Mouse (Mus musculus): ENCODE measurements around the gene Zmynd11. TPM values are rescaled to one million over a fixed set of nuclear protein-coding genes. Genes with fewer than 3 reads are reported as not detected.

The Zmynd11 gene
- polyA plus RNA-seq, 1 experiment: 60.0 TPM

- H3K27ac ChIP-seq (ENCODE audit: control insufficient read depth, insufficient read depth, low read length): no peak overlapping the region
- 90% methylated on average over 16 of the region's 16 CpGs for WGBS
- no peaks in the 10 kb centered on the region for H3K27me3 ChIP-seq (ENCODE audit: control insufficient read depth, insufficient read depth, low read length)
- DNase-seq: no peak
- TF ChIP-seq CTCF (IDR thresholded peaks at IDR 0.05; ENCODE audit: borderline replicate concordance, control insufficient read depth, extremely low read depth, insufficient read depth, low read length, poor library complexity) (no peak), POLR2A (IDR thresholded peaks at IDR 0.05; ENCODE audit: control insufficient read depth, extremely low read depth, insufficient read depth, low read length, poor library complexity) (no peak)
- H3K36me3 ChIP-seq (ENCODE audit: control insufficient read depth, insufficient read depth, low read length): peaks cover 68% of the 10 kb centered on the region
- no peaks in the 10 kb centered on the region for H3K4me1 ChIP-seq (replicated peaks; ENCODE audit: control insufficient read depth, insufficient read depth, low read length)
- no peak overlapping the region for H3K4me3 ChIP-seq (ENCODE audit: control insufficient read depth, insufficient read depth, low read length)
These were observed 75.8 kb downstream of the Zmynd11 start for GRCm38 (mm10) chr13:9689366-9689765.

- Histone ChIP-seq H3K27ac (ENCODE audit: control insufficient read depth, insufficient read depth, low read length) (no peak overlapping the region), H3K27me3 (ENCODE audit: control insufficient read depth, insufficient read depth, low read length) (no peaks in the 10 kb centered on the region), H3K36me3 (ENCODE audit: control insufficient read depth, insufficient read depth, low read length) (peaks cover 69% of the 10 kb centered on the region), H3K4me1 (replicated peaks; ENCODE audit: control insufficient read depth, insufficient read depth, low read length) (no peaks in the 10 kb centered on the region), H3K4me3 (ENCODE audit: control insufficient read depth, insufficient read depth, low read length) (no peak overlapping the region)
- no peak for DNase-seq
- TF ChIP-seq POLR2A (IDR thresholded peaks at IDR 0.05; ENCODE audit: control insufficient read depth, extremely low read depth, insufficient read depth, low read length, poor library complexity): no peak
- TF ChIP-seq CTCF (IDR thresholded peaks at IDR 0.05; ENCODE audit: borderline replicate concordance, control insufficient read depth, extremely low read depth, insufficient read depth, low read length, poor library complexity): no peak
- WGBS: 95% methylated on average over 11 of the region's 11 CpGs
These were observed 78.4 kb downstream of the Zmynd11 start for GRCm38 (mm10) chr13:9686765-9687164.

GRCm38 (mm10) chr13:9686261-9686660, 78.9 kb downstream of the Zmynd11 start:
- DNase-seq: no peak
- TF ChIP-seq CTCF (IDR thresholded peaks at IDR 0.05; ENCODE audit: borderline replicate concordance, control insufficient read depth, extremely low read depth, insufficient read depth, low read length, poor library complexity): no peak
- no peak for TF ChIP-seq POLR2A (IDR thresholded peaks at IDR 0.05; ENCODE audit: control insufficient read depth, extremely low read depth, insufficient read depth, low read length, poor library complexity)
- peaks cover 66% of the 10 kb centered on the region for H3K36me3 ChIP-seq (ENCODE audit: control insufficient read depth, insufficient read depth, low read length)
- no peaks in the 10 kb centered on the region for H3K27me3 ChIP-seq (ENCODE audit: control insufficient read depth, insufficient read depth, low read length)
- no peak overlapping the region for H3K4me3 ChIP-seq (ENCODE audit: control insufficient read depth, insufficient read depth, low read length)
- 99% methylated on average over 7 of the region's 7 CpGs for WGBS
- no peak overlapping the region for H3K27ac ChIP-seq (ENCODE audit: control insufficient read depth, insufficient read depth, low read length)
- H3K4me1 ChIP-seq (replicated peaks; ENCODE audit: control insufficient read depth, insufficient read depth, low read length): no peaks in the 10 kb centered on the region

GRCm38 (mm10) chr13:9684153-9684923, 80.8 kb downstream of the Zmynd11 start:
- H3K27ac ChIP-seq (ENCODE audit: control insufficient read depth, insufficient read depth, low read length): no peak overlapping the region
- no peaks in the 10 kb centered on the region for H3K27me3 ChIP-seq (ENCODE audit: control insufficient read depth, insufficient read depth, low read length)
- TF ChIP-seq POLR2A (IDR thresholded peaks at IDR 0.05; ENCODE audit: control insufficient read depth, extremely low read depth, insufficient read depth, low read length, poor library complexity) (no peak), CTCF (IDR thresholded peaks at IDR 0.05; ENCODE audit: borderline replicate concordance, control insufficient read depth, extremely low read depth, insufficient read depth, low read length, poor library complexity) (no peak)
- peaks cover 47% of the 10 kb centered on the region for H3K36me3 ChIP-seq (ENCODE audit: control insufficient read depth, insufficient read depth, low read length)
- no peak overlapping the region for H3K4me3 ChIP-seq (ENCODE audit: control insufficient read depth, insufficient read depth, low read length)
- no peak for DNase-seq
- WGBS: 97% methylated on average over 11 of the region's 11 CpGs
- H3K4me1 ChIP-seq (replicated peaks; ENCODE audit: control insufficient read depth, insufficient read depth, low read length): no peaks in the 10 kb centered on the region

- DNase-seq: no peak
- H3K27ac ChIP-seq (ENCODE audit: control insufficient read depth, insufficient read depth, low read length): no peak overlapping the region
- H3K36me3 ChIP-seq (ENCODE audit: control insufficient read depth, insufficient read depth, low read length): peaks cover 36% of the 10 kb centered on the region
- H3K27me3 ChIP-seq (ENCODE audit: control insufficient read depth, insufficient read depth, low read length): no peaks in the 10 kb centered on the region
- H3K4me1 ChIP-seq (replicated peaks; ENCODE audit: control insufficient read depth, insufficient read depth, low read length): no peaks in the 10 kb centered on the region
- no peak for TF ChIP-seq POLR2A (IDR thresholded peaks at IDR 0.05; ENCODE audit: control insufficient read depth, extremely low read depth, insufficient read depth, low read length, poor library complexity)
- TF ChIP-seq CTCF (IDR thresholded peaks at IDR 0.05; ENCODE audit: borderline replicate concordance, control insufficient read depth, extremely low read depth, insufficient read depth, low read length, poor library complexity): no peak
- 94% methylated on average over 4 of the region's 4 CpGs for WGBS
- H3K4me3 ChIP-seq (ENCODE audit: control insufficient read depth, insufficient read depth, low read length): no peak overlapping the region
These were observed 81.8 kb downstream of the Zmynd11 start for GRCm38 (mm10) chr13:9683280-9683679.

- Histone ChIP-seq H3K27me3 (ENCODE audit: control insufficient read depth, insufficient read depth, low read length) (no peaks in the 10 kb centered on the region), H3K36me3 (ENCODE audit: control insufficient read depth, insufficient read depth, low read length) (peaks cover 25% of the 10 kb centered on the region; the same call in 1 of the 2 replicates), H3K4me3 (ENCODE audit: control insufficient read depth, insufficient read depth, low read length) (no peak overlapping the region), H3K4me1 (replicated peaks; ENCODE audit: control insufficient read depth, insufficient read depth, low read length) (no peaks in the 10 kb centered on the region), H3K27ac (ENCODE audit: control insufficient read depth, insufficient read depth, low read length) (no peak overlapping the region)
- no peak for DNase-seq
- TF ChIP-seq POLR2A (IDR thresholded peaks at IDR 0.05; ENCODE audit: control insufficient read depth, extremely low read depth, insufficient read depth, low read length, poor library complexity) (no peak), CTCF (IDR thresholded peaks at IDR 0.05; ENCODE audit: borderline replicate concordance, control insufficient read depth, extremely low read depth, insufficient read depth, low read length, poor library complexity) (no peak)
- WGBS: 97% methylated on average over 3 of the region's 3 CpGs
These were observed 83.6 kb downstream of the Zmynd11 start for GRCm38 (mm10) chr13:9681492-9681891.
